Mouse (Mus musculus): ENCODE measurements around the gene Dhrs7b. TPM values are rescaled to one million over a fixed set of nuclear protein-coding genes. Genes with fewer than 3 reads are reported as not detected.

Dhrs7b gene
- polyA plus RNA-seq, 1 experiment from 2014 or later = 23.5 TPM

Other genes starting within 250 kb of the Dhrs7b start
- 70.4 and 85.8 TPM in 2 replicates for gene Llgl1, start 130.9 kb upstream of the Dhrs7b start, polyA plus RNA-seq (2014; fragmentation: Nextera tagmentation; extraction: Ambion mirVana)
- gene Flii, start 103.4 kb upstream of the Dhrs7b start, polyA plus RNA-seq (2014; fragmentation: Nextera tagmentation; extraction: Ambion mirVana) = 54.5 and 59.7 TPM in 2 replicates
- gene Mief2, start 102.2 kb upstream of the Dhrs7b start, polyA plus RNA-seq (2014; fragmentation: Nextera tagmentation; extraction: Ambion mirVana) = 11.8 and 12.0 TPM in 2 replicates
- 13.1 and 15.2 TPM in 2 replicates for gene Top3a, start 53.3 kb upstream of the Dhrs7b start, polyA plus RNA-seq (2014; fragmentation: Nextera tagmentation; extraction: Ambion mirVana)
- 8.4 and 8.8 TPM in 2 replicates for gene Smcr8, start 53.1 kb upstream of the Dhrs7b start, polyA plus RNA-seq (2014; fragmentation: Nextera tagmentation; extraction: Ambion mirVana)
- 32.9 and 37.3 TPM in 2 replicates for gene Shmt1, start 18.9 kb upstream of the Dhrs7b start, polyA plus RNA-seq (2014; fragmentation: Nextera tagmentation; extraction: Ambion mirVana)
- 62.4 and 64.8 TPM in 2 replicates for gene Tmem11, start 48.6 kb downstream of the Dhrs7b start, polyA plus RNA-seq (2014; fragmentation: Nextera tagmentation; extraction: Ambion mirVana)
- 18.8 and 19.8 TPM in 2 replicates for gene Natd1, start 84.1 kb downstream of the Dhrs7b start, polyA plus RNA-seq (2014; fragmentation: Nextera tagmentation; extraction: Ambion mirVana)
- 37.6 and 39.8 TPM in 2 replicates for gene Map2k3, start 101.4 kb downstream of the Dhrs7b start, polyA plus RNA-seq (2014; fragmentation: Nextera tagmentation; extraction: Ambion mirVana)
- gene Kcnj12, start 191.9 kb downstream of the Dhrs7b start, polyA plus RNA-seq (2014; fragmentation: Nextera tagmentation; extraction: Ambion mirVana) = 1.7 and 3.3 TPM in 2 replicates

Measured in hindbrain, embryonic 11.5 days (tissue).